Mouse (Mus musculus) hindbrain, embryonic 15.5 days (tissue): ENCODE measurements at regions not wholly inside any gene's neighbourhood (a gene's known extent, or its start where the extent isn't known, plus 50 kb on each side); places are given as distances from the start of the nearest gene placed in this dataset.
"Not testable (repeated sequence)": the region's sequence is repeated elsewhere in the genome, so short reads cannot be mapped to it uniquely, and the experiment has no call there.

ENCODE experiments used
- ATAC-seq: fragments of 200-750 bp; cut with Nextera tagmentation; 2 replicates; pipeline ENCODE4 v1.8.0; 2017; ENCODE audit warnings: low read depth, moderate number of reproducible peaks, moderate TSS enrichment; ENCODE audit not compliant: low FRiP score
- H3K27ac ChIP-seq: fragments of 300-500 bp; sonication (generic); replicated peaks from 2 replicates; pipeline ENCODE4 v1.5.1; 2015; ENCODE audit warnings: mild to moderate bottlenecking, inconsistent platforms
- H3K27me3 ChIP-seq: fragments of 300-500 bp; sonication (generic); 2 replicates; pipeline ENCODE4 v1.6.1; 2015; ENCODE audit warnings: control low read depth, inconsistent platforms
- H3K36me3 ChIP-seq: fragments of 300-500 bp; sonication (generic); 2 replicates; pipeline ENCODE4 v1.6.1; 2015; ENCODE audit warnings: control low read depth, inconsistent platforms
- H3K4me1 ChIP-seq: fragments of 300-500 bp; sonication (generic); replicated peaks from 2 replicates; pipeline ENCODE4 v1.6.1; 2015; ENCODE audit warnings: control low read depth, inconsistent platforms
- H3K4me2 ChIP-seq: fragments of 300-500 bp; sonication (generic); 2 replicates; pipeline ENCODE4 v1.6.1; 2015; ENCODE audit warnings: moderate library complexity, mild to moderate bottlenecking, inconsistent platforms
- H3K4me3 ChIP-seq: fragments of 300-500 bp; sonication (generic); 2 replicates; pipeline ENCODE4 v1.5.1; 2015; ENCODE audit warnings: mild to moderate bottlenecking, inconsistent platforms
- H3K9ac ChIP-seq: fragments of 300-500 bp; sonication (generic); 2 replicates; pipeline ENCODE4 v1.6.1; 2015; ENCODE audit warnings: inconsistent platforms
- H3K9me3 ChIP-seq: fragments of 300-500 bp; sonication (generic); 2 replicates; pipeline ENCODE4 v1.6.1; 2016; ENCODE audit warnings: control low read depth, inconsistent platforms
- WGBS: fragments of 180-500 bp; shearing (Covaris S2); methylation state at CpG from one replicate; pipeline ENCODE4 v1.1.7; 2015; 5-methylcytosine and 5-hydroxymethylcytosine counted together

DNA sequence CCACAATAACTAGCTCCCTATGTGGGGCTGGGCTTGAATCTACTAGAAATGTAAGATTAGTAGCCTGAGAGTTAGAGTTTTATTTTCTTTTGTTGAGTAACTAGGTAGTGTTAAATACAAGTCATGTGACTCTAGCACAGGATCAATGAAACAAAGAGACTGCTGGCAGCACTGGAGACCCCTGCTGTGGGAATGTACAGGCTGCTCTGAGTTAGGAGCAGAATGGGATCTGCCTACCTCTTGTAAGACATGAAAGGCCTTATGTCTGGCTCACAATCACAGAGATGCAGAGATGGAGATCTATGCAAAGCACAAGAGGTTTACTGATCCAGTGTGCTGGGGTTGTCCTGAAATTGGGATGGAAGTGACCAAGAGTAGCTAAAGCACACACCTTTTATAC, 193.9 kb upstream of the Kcnmb2 start:
- H3K4me2 ChIP-seq, H3K4me3 ChIP-seq, H3K4me1 ChIP-seq, H3K27me3 ChIP-seq, H3K9me3 ChIP-seq, ATAC-seq, H3K27ac ChIP-seq, H3K9ac ChIP-seq, H3K36me3 ChIP-seq: not testable (repeated sequence)

DNA sequence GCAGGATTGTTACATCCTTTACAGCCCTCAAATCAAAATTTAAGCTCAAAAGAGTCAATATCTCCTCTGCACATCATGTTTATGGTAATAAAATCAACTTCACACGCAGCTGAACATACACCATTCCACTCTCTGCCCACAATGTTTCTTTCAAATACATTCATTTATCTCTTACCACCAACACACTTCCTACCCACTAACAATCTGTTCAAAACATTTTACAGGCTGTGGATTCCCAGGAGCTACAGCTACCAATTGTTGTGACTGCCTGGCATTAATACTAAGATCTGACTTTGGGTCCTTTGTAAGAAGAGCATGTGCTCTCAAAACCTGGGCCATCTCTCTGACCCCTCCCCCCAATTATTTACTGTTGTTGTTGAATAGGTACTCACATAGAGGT, 161.0 kb upstream of the Kcnmb2 start:
- Histone ChIP-seq H3K4me3 (no peak overlapping the region), H3K4me2 (no peak overlapping the region), H3K36me3 (no peaks in the 10 kb centered on the region), H3K4me1 (no peaks in the 10 kb centered on the region), H3K27me3 (no peaks in the 10 kb centered on the region), H3K27ac (no peak overlapping the region), H3K9me3 (no peaks in the 10 kb centered on the region), H3K9ac (no peak overlapping the region)
- no peak for ATAC-seq
- WGBS = 67% methylated on average over 1 of the region's 1 CpGs

DNA sequence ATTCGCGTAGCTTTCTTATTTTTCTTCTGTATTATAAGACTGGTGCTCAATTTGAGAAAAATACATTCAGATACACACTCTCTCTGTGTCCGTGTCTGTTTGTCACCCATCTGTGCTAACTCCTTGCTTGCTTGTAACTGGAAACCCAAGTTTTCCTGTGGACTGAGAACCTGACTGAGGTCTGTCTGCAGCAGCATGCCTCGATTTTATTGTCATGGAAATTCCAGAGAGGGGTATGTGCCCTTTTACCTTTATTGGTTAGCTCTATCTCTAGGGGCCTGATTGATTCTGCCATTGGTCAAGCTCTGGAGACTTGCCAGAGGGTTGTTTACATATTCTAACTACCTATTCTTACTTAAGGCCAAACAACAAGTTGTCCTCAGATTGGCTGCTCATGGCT, 146.4 kb upstream of the Kcnmb2 start:
- Histone ChIP-seq H3K36me3 (no peaks in the 10 kb centered on the region), H3K4me3 (no peak overlapping the region), H3K27me3 (no peaks in the 10 kb centered on the region), H3K9me3 (no peaks in the 10 kb centered on the region), H3K4me2 (no peak overlapping the region), H3K27ac (no peak overlapping the region), H3K4me1 (no peaks in the 10 kb centered on the region), H3K9ac (no peak overlapping the region)
- WGBS = 86% methylated on average over 4 of the region's 4 CpGs
- no peak for ATAC-seq

DNA sequence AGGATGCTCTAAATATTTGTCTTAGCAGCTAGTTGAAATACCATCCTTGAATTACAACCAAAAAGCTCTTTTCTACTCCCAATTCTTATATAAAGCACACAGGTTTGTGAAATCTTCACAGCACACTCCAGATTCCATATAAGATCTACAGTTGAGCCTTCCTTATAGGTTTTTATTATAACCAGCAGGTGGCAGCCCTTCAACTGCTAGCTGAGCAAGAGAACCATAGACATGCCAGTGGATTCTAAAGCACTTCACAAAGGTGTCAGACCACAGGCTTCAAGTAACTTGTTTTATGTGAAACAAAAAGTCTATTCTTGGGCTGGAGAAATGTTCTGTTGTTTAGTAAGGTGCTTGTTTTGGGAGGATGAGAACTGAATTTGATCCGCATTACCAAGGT, 133.1 kb upstream of the Kcnmb2 start:
- no peak overlapping the region for H3K27ac ChIP-seq
- H3K27me3 ChIP-seq = no peaks in the 10 kb centered on the region
- WGBS = 95% methylated on average over 1 of the region's 1 CpGs
- H3K4me3 ChIP-seq = no peak overlapping the region
- H3K9me3 ChIP-seq = no peaks in the 10 kb centered on the region
- ATAC-seq = no peak
- no peak overlapping the region for H3K4me2 ChIP-seq
- H3K4me1 ChIP-seq = no peaks in the 10 kb centered on the region
- H3K36me3 ChIP-seq = no peaks in the 10 kb centered on the region
- H3K9ac ChIP-seq = no peak overlapping the region

GRCm38 (mm10) chr3:31790342-31790970, 111.9 kb upstream of the Kcnmb2 start:
- peaks cover 4% of the 10 kb centered on the region for H3K4me1 ChIP-seq
- no peak overlapping the region for H3K4me3 ChIP-seq
- ATAC-seq = peak; percentile 87
- no peaks in the 10 kb centered on the region for H3K27me3 ChIP-seq
- H3K36me3 ChIP-seq = no peaks in the 10 kb centered on the region
- H3K9me3 ChIP-seq = no peaks in the 10 kb centered on the region
- no peak overlapping the region for H3K9ac ChIP-seq
- WGBS = 32% methylated on average over 4 of the region's 4 CpGs
- H3K27ac ChIP-seq = no peak overlapping the region
- no peak overlapping the region for H3K4me2 ChIP-seq

DNA sequence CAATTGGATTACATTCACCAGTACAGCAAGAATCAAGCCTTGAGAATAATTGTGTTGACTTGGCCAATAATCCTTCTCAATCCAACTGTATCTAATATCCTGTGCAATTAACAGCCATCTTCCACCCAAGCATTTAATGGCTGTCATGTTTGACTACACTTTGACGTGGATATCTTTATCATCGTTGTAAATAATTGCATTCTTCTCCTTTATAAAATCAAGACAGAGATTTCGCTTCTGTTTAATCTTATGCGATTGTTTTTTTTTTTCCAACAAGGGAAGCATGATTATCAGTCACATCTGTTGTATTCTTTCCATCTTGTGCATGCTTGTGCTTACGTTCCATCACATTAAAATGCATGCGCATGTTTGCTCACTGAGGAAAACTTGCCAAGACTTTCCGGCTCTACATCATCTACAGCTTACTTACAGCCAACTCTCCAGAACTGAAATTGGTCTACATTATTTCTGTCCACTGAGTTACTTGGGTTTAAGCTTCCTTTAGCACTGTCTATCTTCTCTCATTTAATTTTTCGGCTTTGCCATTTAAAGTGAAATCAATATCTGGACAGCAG, 108.8 kb upstream of the Kcnmb2 start:
- no peaks in the 10 kb centered on the region for H3K27me3 ChIP-seq
- peaks cover 4% of the 10 kb centered on the region for H3K4me1 ChIP-seq
- no peaks in the 10 kb centered on the region for H3K9me3 ChIP-seq
- no peak overlapping the region for H3K4me2 ChIP-seq
- H3K9ac ChIP-seq = no peak overlapping the region
- 79% methylated on average over 8 of the region's 8 CpGs for WGBS
- no peaks in the 10 kb centered on the region for H3K36me3 ChIP-seq
- H3K4me3 ChIP-seq = no peak overlapping the region
- no peak overlapping the region for H3K27ac ChIP-seq
- ATAC-seq = no peak

- Histone ChIP-seq H3K9ac (no peak overlapping the region), H3K4me3 (no peak overlapping the region), H3K4me1 (no peaks in the 10 kb centered on the region), H3K27ac (no peak overlapping the region), H3K9me3 (no peaks in the 10 kb centered on the region), H3K4me2 (no peak overlapping the region), H3K36me3 (no peaks in the 10 kb centered on the region), H3K27me3 (no peaks in the 10 kb centered on the region)
- no peak for ATAC-seq
- 91% methylated on average over 2 of the region's 2 CpGs for WGBS
Measured at GRCm38 (mm10) chr3:31796621-31797020, 105.7 kb upstream of the Kcnmb2 start.

DNA sequence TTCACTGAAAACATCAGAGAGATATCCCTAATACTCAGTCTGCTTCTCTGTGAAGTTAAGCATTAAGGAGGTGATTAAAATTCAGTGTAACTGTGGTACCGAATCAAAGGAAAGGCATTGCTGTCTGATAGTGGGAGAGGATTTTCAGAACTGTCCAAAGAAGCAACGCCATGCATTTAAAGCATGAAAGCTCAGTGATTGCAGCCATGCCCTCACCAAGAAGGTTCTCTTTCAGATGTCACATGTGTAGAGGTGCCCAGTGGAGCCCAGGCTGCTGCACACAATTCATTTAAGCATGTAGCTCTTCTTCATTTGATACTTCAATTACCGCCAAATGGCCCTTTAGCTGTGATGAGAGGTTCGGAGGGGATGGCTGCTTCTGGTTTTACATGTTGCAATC, 103.1 kb upstream of the Kcnmb2 start:
- ATAC-seq = no peak
- no peak overlapping the region for H3K4me3 ChIP-seq
- H3K27me3 ChIP-seq = no peaks in the 10 kb centered on the region
- WGBS = 82% methylated on average over 4 of the region's 4 CpGs
- no peaks in the 10 kb centered on the region for H3K9me3 ChIP-seq
- no peak overlapping the region for H3K4me2 ChIP-seq
- H3K36me3 ChIP-seq = no peaks in the 10 kb centered on the region
- no peak overlapping the region for H3K27ac ChIP-seq
- H3K4me1 ChIP-seq = no peaks in the 10 kb centered on the region
- no peak overlapping the region for H3K9ac ChIP-seq

- no peak overlapping the region for H3K4me2 ChIP-seq
- H3K9me3 ChIP-seq = no peaks in the 10 kb centered on the region
- 56% methylated on average over 5 of the region's 5 CpGs for WGBS
- H3K27me3 ChIP-seq = no peaks in the 10 kb centered on the region
- no peak overlapping the region for H3K27ac ChIP-seq
- H3K4me3 ChIP-seq = no peak overlapping the region
- no peak for ATAC-seq
- H3K9ac ChIP-seq = no peak overlapping the region
- H3K36me3 ChIP-seq = no peaks in the 10 kb centered on the region
- H3K4me1 ChIP-seq = no peaks in the 10 kb centered on the region
Measured at GRCm38 (mm10) chr3:31804038-31804437, 98.3 kb upstream of the Kcnmb2 start.

- H3K9me3 ChIP-seq = no peaks in the 10 kb centered on the region
- H3K27me3 ChIP-seq = no peaks in the 10 kb centered on the region
- H3K27ac ChIP-seq = no peak overlapping the region
- H3K4me1 ChIP-seq = no peaks in the 10 kb centered on the region
- no peaks in the 10 kb centered on the region for H3K36me3 ChIP-seq
- no peak overlapping the region for H3K4me3 ChIP-seq
- no peak for ATAC-seq
- 65% methylated on average over 2 of the region's 2 CpGs for WGBS
- no peak overlapping the region for H3K9ac ChIP-seq
- no peak overlapping the region for H3K4me2 ChIP-seq
Measured at GRCm38 (mm10) chr3:31807741-31808140, 94.6 kb upstream of the Kcnmb2 start.

DNA sequence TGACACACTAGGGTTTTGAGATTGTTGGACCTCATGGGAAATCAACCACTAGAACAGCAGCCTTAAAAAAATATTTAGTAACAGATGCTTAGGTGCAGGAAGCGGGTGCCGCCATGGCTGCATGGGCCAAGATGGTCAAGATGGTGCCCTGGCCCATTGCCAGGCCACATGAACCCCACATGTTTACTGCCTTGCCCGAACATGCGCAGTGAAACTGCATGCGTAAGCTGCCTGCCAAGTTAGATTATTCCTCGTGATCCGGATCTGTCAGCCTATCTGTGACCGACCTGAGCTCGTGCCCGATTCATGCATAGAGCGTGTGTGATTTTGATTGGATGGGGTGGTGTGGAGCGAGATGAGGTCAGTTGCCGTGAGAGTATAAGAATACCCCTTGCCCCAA, 93.2 kb upstream of the Kcnmb2 start:
- not testable (repeated sequence) for H3K27ac ChIP-seq, H3K4me2 ChIP-seq, H3K4me1 ChIP-seq, H3K27me3 ChIP-seq, H3K36me3 ChIP-seq, H3K9ac ChIP-seq, H3K4me3 ChIP-seq, ATAC-seq, H3K9me3 ChIP-seq
- 93% methylated on average over 13 of the region's 13 CpGs for WGBS

- Histone ChIP-seq H3K9me3 (no peaks in the 10 kb centered on the region), H3K27ac (no peak overlapping the region), H3K9ac (no peak overlapping the region), H3K27me3 (no peaks in the 10 kb centered on the region), H3K4me3 (no peak overlapping the region), H3K4me2 (no peak overlapping the region), H3K4me1 (no peaks in the 10 kb centered on the region), H3K36me3 (no peaks in the 10 kb centered on the region)
- 89% methylated on average over 4 of the region's 4 CpGs for WGBS
- ATAC-seq = no peak
Measured at GRCm38 (mm10) chr3:31811232-31811631, 91.1 kb upstream of the Kcnmb2 start.

DNA sequence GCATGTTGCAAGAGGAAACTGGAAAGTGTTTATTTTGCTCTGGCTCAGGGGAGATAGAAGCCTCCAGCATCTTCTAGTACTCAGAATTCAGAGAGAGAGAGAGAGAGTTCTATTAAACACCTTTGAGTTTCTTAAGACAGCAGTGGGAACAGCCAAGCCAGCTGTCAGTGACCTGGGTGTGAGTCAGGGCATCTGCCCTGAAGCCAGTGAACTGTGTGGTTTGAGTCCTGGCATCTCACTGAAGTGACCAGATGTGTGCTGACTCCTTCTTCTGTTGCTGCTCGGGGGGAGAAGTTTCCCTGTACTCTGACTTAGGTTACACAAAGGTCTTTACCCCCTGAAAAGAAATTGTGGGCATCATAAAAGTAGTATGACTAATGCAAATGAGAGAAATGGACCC, 70.4 kb upstream of the Kcnmb2 start:
- H3K36me3 ChIP-seq = no peaks in the 10 kb centered on the region
- no peak overlapping the region for H3K27ac ChIP-seq
- H3K4me1 ChIP-seq = no peaks in the 10 kb centered on the region
- H3K9me3 ChIP-seq = no peaks in the 10 kb centered on the region
- ATAC-seq = no peak
- no peak overlapping the region for H3K9ac ChIP-seq
- no peak overlapping the region for H3K4me3 ChIP-seq
- no peaks in the 10 kb centered on the region for H3K27me3 ChIP-seq
- WGBS = 44% methylated on average over 1 of the region's 1 CpGs
- H3K4me2 ChIP-seq = no peak overlapping the region
